Mouse (Mus musculus): ENCODE measurements around the gene Ubl3. TPM values are rescaled to one million over a fixed set of nuclear protein-coding genes. Genes with fewer than 3 reads are reported as not detected.

Gene Ubl3
- total RNA-seq, 1 experiment = 75.0 TPM

DNA sequence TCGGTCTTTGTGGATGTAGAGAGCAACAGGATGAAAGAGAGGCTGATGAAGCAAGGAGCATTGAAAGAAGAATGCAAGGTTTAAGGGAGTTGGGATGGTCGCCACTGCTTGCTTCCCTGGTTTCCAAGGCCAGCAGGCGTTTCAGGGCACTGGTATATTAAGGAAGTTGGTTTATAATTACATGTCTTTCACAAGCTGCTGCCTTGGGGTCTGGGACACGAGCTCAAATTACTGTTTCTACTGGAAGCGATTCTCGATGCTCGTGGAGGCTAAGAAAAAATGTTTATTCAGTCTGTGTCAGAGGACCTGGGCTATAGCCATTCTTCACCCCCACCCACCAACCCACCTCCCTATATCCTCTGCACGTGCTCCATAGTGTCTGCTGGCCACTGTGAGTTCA is 25.8 kb upstream of the Ubl3 start:
- TF ChIP-seq ZC3H11A (IDR thresholded peaks at IDR 0.05; ENCODE audit: borderline replicate concordance, low read depth, low read length) = no peak
- no peak for TF ChIP-seq HCFC1 (IDR thresholded peaks at IDR 0.05; ENCODE audit: borderline replicate concordance, insufficient read depth, low read length)
- TF ChIP-seq MAFK (IDR thresholded peaks at IDR 0.05; ENCODE audit: insufficient read depth, low read depth, low read length) = no peak
- no peak for TF ChIP-seq ZNF384 (IDR thresholded peaks at IDR 0.05; ENCODE audit: low read depth, low read length)
- TF ChIP-seq CHD2 (IDR thresholded peaks at IDR 0.05; ENCODE audit: low read depth, low read length) = no peak
- in situ Hi-C loops (cut with MboI; ENCODE audit: low sequenced_read_pairs in 2 of 2, unreplicated experiment in 2 of 2) = no loop called here
- DNase-seq (ENCODE audit: low read depth, low spot score) = no peak

DNA sequence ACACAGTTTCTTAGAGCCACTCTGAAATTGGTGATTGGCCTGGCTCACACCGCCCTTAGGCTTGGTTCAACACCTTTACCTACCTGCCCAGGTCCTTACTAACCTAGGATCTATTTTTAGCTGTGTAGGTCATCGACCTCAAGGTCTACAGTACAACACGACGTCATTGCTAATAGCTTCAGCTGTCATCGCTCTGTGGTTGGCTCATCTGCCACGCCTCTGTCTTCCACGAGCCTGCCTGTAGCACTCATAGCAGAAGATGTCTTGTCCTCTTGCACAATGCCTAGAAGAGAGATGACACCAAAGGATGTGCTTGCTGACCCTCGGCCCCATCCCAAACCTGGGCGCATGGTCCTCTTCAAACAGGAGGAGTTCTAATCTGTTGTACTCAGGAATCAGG is 24.7 kb upstream of the Ubl3 start:
- TF ChIP-seq ZC3H11A (IDR thresholded peaks at IDR 0.05; ENCODE audit: borderline replicate concordance, low read depth, low read length) (no peak), HCFC1 (IDR thresholded peaks at IDR 0.05; ENCODE audit: borderline replicate concordance, insufficient read depth, low read length) (no peak), CHD2 (IDR thresholded peaks at IDR 0.05; ENCODE audit: low read depth, low read length) (no peak), ZNF384 (IDR thresholded peaks at IDR 0.05; ENCODE audit: low read depth, low read length) (no peak), MAFK (IDR thresholded peaks at IDR 0.05; ENCODE audit: insufficient read depth, low read depth, low read length) (no peak)
- in situ Hi-C loops (cut with MboI; ENCODE audit: low sequenced_read_pairs in 2 of 2, unreplicated experiment in 2 of 2) = no loop called here
- H3K4me1 ChIP-seq (ENCODE audit: control insufficient read depth in 2 of 2, insufficient read depth in 2 of 2, low read length in 2 of 2, poor library complexity in 1 of 2) = peaks cover 2 to 10% of the 10 kb centered on the region in 2 experiments; a peak in 2 of 4 replicates

More for the DNA sequence above, 25.8 kb upstream of the Ubl3 start:
- H3K4me1 ChIP-seq (ENCODE audit: control insufficient read depth in 2 of 2, insufficient read depth in 2 of 2, low read length in 2 of 2, poor library complexity in 1 of 2) = peaks cover 2 to 8% of the 10 kb centered on the region in 2 experiments; a peak in 2 of 4 replicates
- no peaks in the 10 kb centered on the region for H3K9me3 ChIP-seq (ENCODE audit: control insufficient read depth, insufficient read depth, low read depth, low read length)
- H3K9ac ChIP-seq (ENCODE audit: insufficient read depth, low read depth, low read length, poor library complexity, severe bottlenecking) = no peak overlapping the region
- H3K36me3 ChIP-seq (ENCODE audit: control insufficient read depth, insufficient read depth, low read length, poor library complexity, severe bottlenecking) = no peaks in the 10 kb centered on the region
- H3K27ac ChIP-seq (ENCODE audit: insufficient read depth, low read depth, low read length, poor library complexity, severe bottlenecking) = no peak overlapping the region
- H3K4me3 ChIP-seq (ENCODE audit: insufficient read depth in 1 of 2, low read depth in 1 of 2, low read length in 2 of 2, poor library complexity in 1 of 2, severe bottlenecking in 1 of 2) = no peak overlapping the region

GRCm38 (mm10) chr5:148575163-148575562 is 22.6 kb upstream of the Ubl3 start:
- Histone ChIP-seq H3K36me3 (ENCODE audit: control insufficient read depth, insufficient read depth, low read length, poor library complexity, severe bottlenecking) (no peaks in the 10 kb centered on the region), H3K27ac (ENCODE audit: insufficient read depth, low read depth, low read length, poor library complexity, severe bottlenecking) (no peak overlapping the region), H3K9ac (ENCODE audit: insufficient read depth, low read depth, low read length, poor library complexity, severe bottlenecking) (no peak overlapping the region), H3K9me3 (ENCODE audit: control insufficient read depth, insufficient read depth, low read depth, low read length) (no peaks in the 10 kb centered on the region), H3K4me1 (ENCODE audit: control insufficient read depth in 2 of 2, insufficient read depth in 2 of 2, low read length in 2 of 2, poor library complexity in 1 of 2) (peaks cover 2 to 12% of the 10 kb centered on the region in 2 experiments; a peak in 2 of 4 replicates), H3K4me3 (ENCODE audit: insufficient read depth in 1 of 2, low read depth in 1 of 2, low read length in 2 of 2, poor library complexity in 1 of 2, severe bottlenecking in 1 of 2) (no peak overlapping the region)
- in situ Hi-C loops (cut with MboI; ENCODE audit: low sequenced_read_pairs in 2 of 2, unreplicated experiment in 2 of 2) = no loop called here
- no peak for DNase-seq (ENCODE audit: low read depth, low spot score)
- TF ChIP-seq HCFC1 (IDR thresholded peaks at IDR 0.05; ENCODE audit: borderline replicate concordance, insufficient read depth, low read length) (no peak), ZC3H11A (IDR thresholded peaks at IDR 0.05; ENCODE audit: borderline replicate concordance, low read depth, low read length) (no peak), ZNF384 (IDR thresholded peaks at IDR 0.05; ENCODE audit: low read depth, low read length) (no peak), MAFK (IDR thresholded peaks at IDR 0.05; ENCODE audit: insufficient read depth, low read depth, low read length) (no peak)

More for the DNA sequence above, 24.7 kb upstream of the Ubl3 start:
- H3K9ac ChIP-seq (ENCODE audit: insufficient read depth, low read depth, low read length, poor library complexity, severe bottlenecking) = no peak overlapping the region
- H3K36me3 ChIP-seq (ENCODE audit: control insufficient read depth, insufficient read depth, low read length, poor library complexity, severe bottlenecking) = no peaks in the 10 kb centered on the region
- no peak overlapping the region for H3K27ac ChIP-seq (ENCODE audit: insufficient read depth, low read depth, low read length, poor library complexity, severe bottlenecking)
- no peaks in the 10 kb centered on the region for H3K9me3 ChIP-seq (ENCODE audit: control insufficient read depth, insufficient read depth, low read depth, low read length)
- DNase-seq (ENCODE audit: low read depth, low spot score) = no peak
- no peak overlapping the region for H3K4me3 ChIP-seq (ENCODE audit: insufficient read depth in 1 of 2, low read depth in 1 of 2, low read length in 2 of 2, poor library complexity in 1 of 2, severe bottlenecking in 1 of 2)

DNA sequence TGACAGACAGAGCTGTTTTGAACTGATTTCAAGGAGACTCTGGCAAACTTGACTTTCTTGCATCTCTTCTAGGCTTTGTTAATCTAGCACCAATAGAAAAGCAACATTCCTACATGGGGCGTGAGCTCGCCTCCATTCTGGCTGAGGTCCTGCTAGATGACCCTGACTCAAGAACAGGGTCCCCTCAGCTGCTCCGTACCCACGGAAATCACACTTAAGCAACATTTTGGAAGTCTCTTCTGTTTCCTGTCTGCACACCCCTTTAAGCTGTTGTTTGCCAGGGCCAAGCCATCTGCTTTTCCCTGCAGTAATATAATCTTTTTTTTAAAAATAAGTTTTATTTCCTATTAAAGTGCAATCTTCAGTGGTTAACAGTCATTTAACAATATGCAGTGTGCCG is 20.1 kb upstream of the Ubl3 start:
- TF ChIP-seq CHD2 (IDR thresholded peaks at IDR 0.05; ENCODE audit: low read depth, low read length) (no peak), ZC3H11A (IDR thresholded peaks at IDR 0.05; ENCODE audit: borderline replicate concordance, low read depth, low read length) (no peak), MAFK (IDR thresholded peaks at IDR 0.05; ENCODE audit: insufficient read depth, low read depth, low read length) (no peak)
- DNase-seq (ENCODE audit: low read depth, low spot score) = no peak
- in situ Hi-C loops (cut with MboI; ENCODE audit: low sequenced_read_pairs in 2 of 2, unreplicated experiment in 2 of 2) = no loop called here
- peaks cover 2 to 14% of the 10 kb centered on the region in 2 experiments; a peak in 2 of 4 replicates for H3K4me1 ChIP-seq (ENCODE audit: control insufficient read depth in 2 of 2, insufficient read depth in 2 of 2, low read length in 2 of 2, poor library complexity in 1 of 2)
- no peak overlapping the region for H3K4me3 ChIP-seq (ENCODE audit: insufficient read depth in 1 of 2, low read depth in 1 of 2, low read length in 2 of 2, poor library complexity in 1 of 2, severe bottlenecking in 1 of 2)
- H3K27ac ChIP-seq (ENCODE audit: insufficient read depth, low read depth, low read length, poor library complexity, severe bottlenecking) = no peak overlapping the region
- no peaks in the 10 kb centered on the region for H3K36me3 ChIP-seq (ENCODE audit: control insufficient read depth, insufficient read depth, low read length, poor library complexity, severe bottlenecking)
- no peaks in the 10 kb centered on the region for H3K9me3 ChIP-seq (ENCODE audit: control insufficient read depth, insufficient read depth, low read depth, low read length)
- H3K9ac ChIP-seq (ENCODE audit: insufficient read depth, low read depth, low read length, poor library complexity, severe bottlenecking) = no peak overlapping the region

All from ES-E14 (cell line).